In the genomic region with DNA sequence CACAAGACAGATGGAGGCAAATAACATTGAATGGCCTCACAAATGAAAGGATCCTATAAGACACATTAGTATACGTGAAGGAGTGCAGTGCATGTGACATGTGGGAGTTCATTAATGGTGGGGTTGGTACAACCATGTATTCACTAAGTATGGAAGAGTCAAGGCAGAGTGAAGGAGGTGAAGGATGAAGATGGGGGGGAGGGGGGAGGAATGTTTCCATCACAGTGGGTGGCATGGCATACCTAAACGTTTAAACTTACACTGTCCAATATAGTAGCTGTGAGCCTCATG, we compare ENCODE assay signal across 20 mouse cellular contexts.
"Had no signal": no experiment of that assay in that cellular context is flagged by ENCODE, and none has a peak within 500 bp of the region (broad histone marks: within the 10 kb centered on the region; RNA-seq: fewer than 3 reads in every experiment).

No protein-coding gene starts in this region.

- ATAC-seq: liver, postnatal 0 days had no signal

- H3K9ac ChIP-seq: limb, embryonic 12.5 days; limb, embryonic 15.5 days; liver, embryonic 14.5 days; liver, postnatal 0 days; lung, embryonic 15.5 days; neural tube, embryonic 12.5 days had no signal

- H3K27me3 ChIP-seq: limb, embryonic 12.5 days; limb, embryonic 15.5 days; lung, embryonic 15.5 days; neural tube, embryonic 12.5 days had no signal

- H3K27ac ChIP-seq: limb, embryonic 12.5 days; limb, embryonic 15.5 days; liver, embryonic 14.5 days; lung, embryonic 15.5 days; neural tube, embryonic 12.5 days; stomach, postnatal 0 days had no signal

- H3K4me2 ChIP-seq: limb, embryonic 12.5 days; limb, embryonic 15.5 days; liver, embryonic 11.5 days; lung, embryonic 15.5 days; midbrain, embryonic 11.5 days; neural tube, embryonic 12.5 days had no signal

- H3K4me3 ChIP-seq: limb, embryonic 12.5 days; limb, embryonic 15.5 days; lung, embryonic 15.5 days; neural tube, embryonic 12.5 days had no signal

- H3K9me3 ChIP-seq: limb, embryonic 12.5 days; limb, embryonic 15.5 days; lung, embryonic 15.5 days; neural tube, embryonic 12.5 days had no signal

- H3K36me3 ChIP-seq: limb, embryonic 12.5 days; limb, embryonic 15.5 days; lung, embryonic 15.5 days; neural tube, embryonic 12.5 days had no signal

- H3K4me1 ChIP-seq: limb, embryonic 15.5 days had no signal

- DNase-seq: kidney, adult 11 months; kidney, postnatal 10 days; left cerebral cortex, postnatal 4 days; liver, postnatal 0 days; lung, postnatal 14 days; lung, postnatal 4 days; right cerebral cortex, adult 18-20 months; right cerebral cortex, postnatal 14 days; right cerebral cortex, postnatal 4 days; thymus, adult 2 months; thymus, postnatal 14 days; thymus, postnatal 4 days had no signal
